Mouse (Mus musculus) intestine, postnatal 0 days (tissue): ENCODE results near the gene Misp. TPM values are rescaled to one million over a fixed set of nuclear protein-coding genes. Genes with fewer than 3 reads are reported as not detected.
A peak's percentile ranks its signal among the peaks of the same experiment; 100 is the strongest.

Source experiments
- ATAC-seq: fragments of 200-750 bp; cut with Nextera tagmentation; 2 replicates; pipeline ENCODE4 v1.8.0; 2017; ENCODE audit warnings: mild to moderate bottlenecking, moderate TSS enrichment, moderate library complexity
- H3K27ac ChIP-seq: fragments of 300-500 bp; sonication (generic); 2 replicates; pipeline ENCODE4 v1.5.1; 2014; ENCODE audit warnings: mild to moderate bottlenecking, low read depth, low read length, moderate library complexity
- H3K27me3 ChIP-seq: fragments of 300-500 bp; sonication (generic); replicated peaks from 2 replicates; pipeline ENCODE4 v1.6.1; 2014; ENCODE audit warnings: low read length, mixed read lengths; ENCODE audit not compliant: control insufficient read depth, insufficient read depth
- H3K36me3 ChIP-seq: fragments of 300-500 bp; sonication (generic); 2 replicates; pipeline ENCODE4 v1.6.1; 2014; ENCODE audit warnings: mild to moderate bottlenecking, moderate library complexity; ENCODE audit not compliant: control insufficient read depth, insufficient read depth
- H3K4me1 ChIP-seq: fragments of 300-500 bp; sonication (generic); replicated peaks from 2 replicates; pipeline ENCODE4 v1.6.1; 2014; ENCODE audit warnings: antibody characterized with exemption, low read length, mixed read lengths; ENCODE audit not compliant: control insufficient read depth, insufficient read depth
- H3K4me2 ChIP-seq: fragments of 300-500 bp; sonication (generic); replicated peaks from 2 replicates; pipeline ENCODE4 v1.6.1; 2014; ENCODE audit warnings: low read depth, mild to moderate bottlenecking, moderate library complexity
- H3K4me3 ChIP-seq: fragments of 300-500 bp; sonication (generic); 2 replicates; pipeline ENCODE4 v1.5.1; 2014; ENCODE audit warnings: low read depth, low read length
- H3K9ac ChIP-seq: fragments of 300-500 bp; sonication (generic); 2 replicates; pipeline ENCODE4 v1.6.1; 2014; ENCODE audit warnings: mild to moderate bottlenecking, low read depth, low read length
- H3K9me3 ChIP-seq: fragments of 300-500 bp; sonication (generic); 2 replicates; pipeline ENCODE4 v1.6.1; 2016; ENCODE audit warnings: mixed run types; ENCODE audit not compliant: control insufficient read depth
- CTCF ChIP-seq: sonication (generic); IDR thresholded peaks from 2 replicates; pipeline ENCODE4 v1.5.1; 2016; ENCODE audit warnings: low read depth, mild to moderate bottlenecking, control low read depth, antibody characterized with exemption, moderate library complexity
- WGBS: fragments of 180-500 bp; shearing (Covaris S2); extraction: QIAGEN DNeasy Blood & Tissue Kit; methylation state at CpG from one replicate; pipeline ENCODE4 v1.1.7; 2014; 5-methylcytosine and 5-hydroxymethylcytosine counted together
- polyA plus RNA-seq: library from polyadenylated mRNA; unstranded; fragments of >200 nt; fragmentation: Nextera tagmentation; extraction: Ambion mirVana; gene quantifications from 2 replicates; pipeline ENCODE4 v1.2.1, GENCODE M21; 2015

Gene Misp
- polyA plus RNA-seq, 1 experiment from 2014 or later: 254 TPM

DNA sequence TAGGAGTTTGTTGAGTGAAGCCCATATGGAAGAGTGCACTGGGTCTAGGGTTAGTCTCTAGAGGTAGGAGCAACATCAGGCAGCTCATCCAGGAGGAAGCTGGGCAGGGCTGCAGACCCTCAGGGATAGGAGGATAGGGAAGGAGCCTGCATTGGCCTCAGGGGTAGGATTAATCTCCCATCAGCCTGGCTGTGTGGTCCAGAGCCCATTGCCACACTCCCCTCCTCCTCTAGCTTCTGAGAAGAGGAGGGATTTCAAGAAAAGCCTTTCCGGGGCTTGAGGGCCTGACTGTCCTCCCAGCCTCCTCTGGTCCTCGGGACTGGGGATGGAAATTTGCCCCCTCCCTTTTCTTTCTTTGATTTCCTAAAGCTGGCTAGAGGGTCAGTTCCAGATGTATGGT is 41.6 kb upstream of the Misp start:
- H3K27ac ChIP-seq: no peak overlapping the region
- no peak for TF ChIP-seq CTCF
- no peak overlapping the region for H3K9ac ChIP-seq
- H3K4me2 ChIP-seq: no peak overlapping the region
- no peaks in the 10 kb centered on the region for H3K36me3 ChIP-seq
- H3K4me1 ChIP-seq: no peaks in the 10 kb centered on the region; the same call in 1 of the 2 replicates
- WGBS: 48% methylated on average over 2 of the region's 2 CpGs
- 0 out of 2 replicates have a peak, but pooled peaks cover 4% of the 10 kb centered on the region for H3K9me3 ChIP-seq
- H3K4me3 ChIP-seq: no peak overlapping the region
- no peak for ATAC-seq
- no peaks in the 10 kb centered on the region for H3K27me3 ChIP-seq

DNA sequence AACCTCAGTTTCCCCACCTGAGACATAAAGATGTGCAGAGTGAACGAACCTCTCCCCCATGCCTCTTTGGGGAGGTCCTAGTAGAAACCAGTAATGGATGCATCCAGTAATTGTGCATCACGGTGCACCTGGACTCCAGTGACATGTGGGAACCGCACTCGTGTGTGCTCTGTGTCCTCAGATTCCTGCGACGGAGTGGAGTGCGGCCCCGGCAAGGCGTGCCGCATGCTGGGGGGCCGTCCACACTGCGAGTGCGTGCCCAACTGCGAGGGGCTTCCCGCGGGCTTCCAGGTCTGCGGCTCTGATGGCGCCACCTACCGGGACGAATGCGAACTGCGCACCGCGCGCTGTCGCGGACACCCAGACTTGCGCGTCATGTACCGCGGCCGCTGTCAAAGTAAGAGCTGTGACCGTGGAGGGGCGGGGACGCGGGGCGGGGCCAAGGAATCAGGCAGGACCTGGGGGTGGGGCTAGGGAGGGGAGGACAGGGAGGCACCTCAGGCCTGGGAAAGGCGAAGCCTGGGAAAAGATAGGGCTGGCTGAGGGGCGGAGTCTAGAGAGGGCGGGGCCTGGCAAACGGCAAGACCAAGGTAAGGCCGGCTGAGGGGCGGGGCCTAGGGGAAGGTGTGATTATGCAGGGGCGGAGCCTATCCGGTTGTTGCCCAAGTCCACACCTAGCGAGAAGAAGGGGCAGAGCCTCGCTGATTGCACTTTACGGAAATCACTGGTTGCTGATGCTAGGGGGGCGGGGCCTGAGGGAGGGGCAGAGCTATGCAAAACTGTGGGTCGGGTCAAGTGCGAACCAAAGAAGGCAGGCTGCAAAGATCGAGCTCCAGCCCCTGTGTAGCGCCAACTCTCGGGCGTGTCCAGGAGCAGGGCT is 40.8 kb upstream of the Misp start:
- no peak overlapping the region for H3K9ac ChIP-seq
- H3K36me3 ChIP-seq: no peaks in the 10 kb centered on the region
- ATAC-seq: peak; percentile 93
- H3K4me2 ChIP-seq: peak overlapping the region; percentile 66
- no peaks in the 10 kb centered on the region for H3K27me3 ChIP-seq
- peak overlapping the region; percentile 33 for H3K4me3 ChIP-seq
- 1% methylated on average over 55 of the region's 55 CpGs for whole genome bisulfite sequencing
- H3K27ac ChIP-seq: peak overlapping the region; percentile 62
- no peaks in the 10 kb centered on the region; the same call in 1 of the 2 replicates for H3K4me1 ChIP-seq
- H3K9me3 ChIP-seq: 0 out of 2 replicates have a peak, but pooled peaks cover 3% of the 10 kb centered on the region
- TF ChIP-seq CTCF: peak; percentile 93

DNA sequence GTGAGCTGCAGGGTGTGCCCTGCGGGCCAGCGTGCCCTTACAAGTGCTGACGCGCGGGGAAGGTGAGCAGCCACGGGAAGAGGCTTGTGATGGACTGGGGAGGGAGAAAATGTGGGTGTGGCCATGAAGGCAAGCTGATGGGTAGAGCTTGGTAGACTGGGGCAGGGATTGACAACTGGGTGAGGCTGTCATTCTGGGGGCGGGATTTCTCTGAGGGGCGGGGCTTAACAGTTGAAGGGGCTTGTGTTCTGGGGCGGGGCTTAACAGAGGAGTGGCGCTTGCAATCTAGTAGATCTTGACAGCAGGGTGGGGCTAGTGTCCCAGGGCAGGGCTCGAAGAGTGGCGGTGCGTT is 40.1 kb upstream of the Misp start:
- peak overlapping the region; percentile 33 for H3K4me3 ChIP-seq
- peak overlapping the region; percentile 66 for H3K4me2 ChIP-seq
- no peak for ATAC-seq
- H3K4me1 ChIP-seq: no peaks in the 10 kb centered on the region; the same call in 1 of the 2 replicates
- no peak overlapping the region for H3K9ac ChIP-seq
- under 1% methylated on average over 13 of the region's 13 CpGs for WGBS
- no peaks in the 10 kb centered on the region for H3K27me3 ChIP-seq
- H3K27ac ChIP-seq: peak overlapping the region; percentile 62
- H3K9me3 ChIP-seq: no peaks in the 10 kb centered on the region
- TF ChIP-seq CTCF: no peak
- no peaks in the 10 kb centered on the region for H3K36me3 ChIP-seq

DNA sequence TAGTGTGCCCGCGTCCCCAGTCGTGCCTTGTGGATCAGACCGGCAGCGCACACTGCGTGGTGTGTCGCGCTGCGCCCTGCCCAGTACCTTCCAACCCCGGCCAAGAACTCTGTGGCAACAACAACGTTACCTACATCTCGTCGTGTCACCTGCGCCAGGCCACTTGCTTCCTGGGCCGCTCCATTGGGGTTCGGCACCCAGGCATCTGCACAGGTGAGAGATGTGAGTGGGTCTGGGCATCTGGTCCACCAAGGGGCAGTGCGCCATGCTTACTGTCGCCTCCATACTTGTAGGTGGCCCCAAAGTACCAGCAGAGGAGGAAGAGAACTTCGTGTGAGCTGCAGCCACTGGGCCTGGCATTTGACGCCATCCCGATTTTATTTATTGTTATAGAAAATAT is 39.6 kb upstream of the Misp start:
- no peaks in the 10 kb centered on the region for H3K9me3 ChIP-seq
- no peak for ATAC-seq
- no peak overlapping the region for H3K9ac ChIP-seq
- H3K4me2 ChIP-seq: peak overlapping the region; percentile 66
- H3K36me3 ChIP-seq: no peaks in the 10 kb centered on the region
- no peaks in the 10 kb centered on the region; the same call in 1 of the 2 replicates for H3K4me1 ChIP-seq
- H3K27ac ChIP-seq: no peak overlapping the region
- peak overlapping the region; percentile 33 for H3K4me3 ChIP-seq
- no peaks in the 10 kb centered on the region for H3K27me3 ChIP-seq
- TF ChIP-seq CTCF: no peak
- 27% methylated on average over 21 of the region's 21 CpGs for WGBS

DNA sequence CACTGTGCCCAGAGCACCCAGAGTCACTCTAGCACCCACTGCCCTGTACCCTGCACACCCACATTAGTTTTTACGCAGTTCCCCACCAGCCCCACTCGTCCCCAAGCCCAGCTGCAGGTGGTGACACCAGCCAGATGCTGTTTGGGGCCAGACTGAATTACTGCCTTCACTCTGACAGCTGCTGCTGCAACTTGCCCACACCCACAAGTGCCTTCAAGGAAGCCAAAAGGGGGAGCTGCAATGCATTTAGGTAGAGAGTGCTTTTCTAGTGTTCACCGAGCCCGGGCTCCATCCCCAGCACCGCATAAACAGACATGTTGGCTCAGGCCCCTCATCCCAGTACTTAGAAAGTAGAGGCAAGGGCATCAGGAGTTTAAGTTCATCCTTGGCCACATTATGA is 38.8 kb upstream of the Misp start:
- H3K36me3 ChIP-seq: no peaks in the 10 kb centered on the region
- no peak for TF ChIP-seq CTCF
- H3K9me3 ChIP-seq: no peaks in the 10 kb centered on the region
- H3K4me3 ChIP-seq: no peak overlapping the region
- H3K9ac ChIP-seq: no peak overlapping the region
- H3K27ac ChIP-seq: no peak overlapping the region
- no peak overlapping the region for H3K4me2 ChIP-seq
- no peaks in the 10 kb centered on the region for H3K27me3 ChIP-seq
- no peak for ATAC-seq
- WGBS: 81% methylated on average over 5 of the region's 5 CpGs
- H3K4me1 ChIP-seq: no peaks in the 10 kb centered on the region; the same call in 1 of the 2 replicates

DNA sequence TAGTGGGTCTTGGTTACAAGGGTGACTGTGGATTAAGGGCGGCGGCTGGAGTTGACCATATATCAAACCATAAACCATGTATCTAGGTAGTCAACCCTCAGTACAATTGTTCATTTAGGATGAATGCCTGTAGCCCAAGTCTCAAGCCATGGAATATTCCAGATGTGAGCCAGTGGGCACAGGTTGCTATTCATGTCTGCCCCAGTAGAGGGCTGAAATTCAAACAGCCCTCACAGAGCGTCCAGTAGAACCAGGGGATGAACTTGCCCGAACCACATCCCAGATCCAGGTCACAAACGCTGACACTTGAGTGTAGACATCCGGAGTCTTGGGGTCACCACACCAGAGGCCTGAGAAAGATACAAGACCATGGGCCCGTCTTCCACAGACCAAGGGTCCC is 37.7 kb upstream of the Misp start:
- 67% methylated on average over 7 of the region's 7 CpGs for WGBS
- no peaks in the 10 kb centered on the region for H3K27me3 ChIP-seq
- H3K9me3 ChIP-seq: no peaks in the 10 kb centered on the region
- no peak overlapping the region for H3K4me2 ChIP-seq
- no peaks in the 10 kb centered on the region for H3K36me3 ChIP-seq
- ATAC-seq: no peak
- H3K27ac ChIP-seq: no peak overlapping the region
- H3K4me3 ChIP-seq: no peak overlapping the region
- H3K4me1 ChIP-seq: no peaks in the 10 kb centered on the region; the same call in 1 of the 2 replicates
- peak; percentile 63 for TF ChIP-seq CTCF
- no peak overlapping the region for H3K9ac ChIP-seq
